11 mouse cellular contexts compared by ENCODE assay signal in the genomic region with DNA sequence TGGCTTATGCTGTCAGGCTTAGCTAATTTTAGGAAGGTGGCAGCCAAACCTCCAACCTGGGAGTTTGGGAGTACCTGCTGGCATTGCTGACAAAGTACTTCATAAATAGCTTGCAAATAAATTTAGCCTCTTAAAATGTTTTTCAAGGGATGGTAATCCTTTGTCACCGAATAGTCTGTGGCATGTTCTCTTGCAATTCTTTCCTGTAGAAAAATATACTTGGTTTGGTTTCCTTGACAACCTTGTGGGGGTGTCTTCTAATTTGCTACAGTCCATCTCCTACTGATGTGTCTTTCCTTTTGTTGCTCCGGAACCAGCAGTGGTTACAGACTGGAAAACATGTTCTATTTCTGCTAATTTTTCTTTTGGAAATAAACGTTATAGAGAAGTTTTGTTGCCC. TPM values are rescaled to one million over a fixed set of nuclear protein-coding genes. Genes with fewer than 3 reads are reported as not detected.
DNase-seq lines count a peak whose midpoint lies in the region; ATAC-seq lines count a peak whose summit lies in the region.
"Had no signal": no experiment of that assay in that cellular context is flagged by ENCODE, and none has a peak within 500 bp of the region (broad histone marks: within the 10 kb centered on the region; RNA-seq: fewer than 3 reads in every experiment).

No protein-coding gene starts in this region.

- H3K36me3 ChIP-seq in heart, embryonic 15.5 days: no peaks in the 10 kb centered on the region
- no peaks in the 10 kb centered on the region for H3K36me3 ChIP-seq in hindbrain, embryonic 15.5 days
- H3K36me3 ChIP-seq in neural tube, embryonic 15.5 days: no peaks in the 10 kb centered on the region

- peak overlapping the region; percentile 87 for H3K4me2 ChIP-seq in heart, embryonic 15.5 days
- peak overlapping the region; percentile 93 for H3K4me2 ChIP-seq in hindbrain, embryonic 15.5 days
- H3K4me2 ChIP-seq in neural tube, embryonic 15.5 days: peak overlapping the region; percentile 88

- intact Hi-C loops in heart, postnatal 36 days (cut with DNase I): no loop called here

- H3K9ac ChIP-seq in heart, embryonic 15.5 days: no peak overlapping the region
- H3K9ac ChIP-seq in hindbrain, embryonic 15.5 days: no peak overlapping the region
- no peak overlapping the region for H3K9ac ChIP-seq in neural tube, embryonic 15.5 days (replicated peaks)

- no peaks in the 10 kb centered on the region for H3K9me3 ChIP-seq in heart, embryonic 15.5 days (replicated peaks)
- H3K9me3 ChIP-seq in hindbrain, embryonic 15.5 days: no peaks in the 10 kb centered on the region
- no peaks in the 10 kb centered on the region for H3K9me3 ChIP-seq in neural tube, embryonic 15.5 days (replicated peaks)

- no peaks in the 10 kb centered on the region for H3K27me3 ChIP-seq in heart, embryonic 15.5 days
- no peaks in the 10 kb centered on the region for H3K27me3 ChIP-seq in hindbrain, embryonic 15.5 days
- no peaks in the 10 kb centered on the region for H3K27me3 ChIP-seq in neural tube, embryonic 15.5 days (replicated peaks)

- no peak for ATAC-seq in heart, embryonic 15.5 days (replicated peaks; ENCODE audit: insufficient number of reproducible peaks, insufficient read depth, low FRiP score, low read depth)
- no peak for ATAC-seq in hindbrain, embryonic 15.5 days (ENCODE audit: low FRiP score, low read depth)
- ATAC-seq in neural tube, embryonic 15.5 days (ENCODE audit: low FRiP score): no peak

- H3K4me3 ChIP-seq in heart, embryonic 15.5 days: peak overlapping the region; percentile 70; the same call in 1 of the 2 replicates
- H3K4me3 ChIP-seq in hindbrain, embryonic 15.5 days: peak overlapping the region; percentile 94
- H3K4me3 ChIP-seq in neural tube, embryonic 15.5 days (replicated peaks): peak overlapping the region; percentile 92

- peaks cover 17% of the 10 kb centered on the region for H3K4me1 ChIP-seq in heart, embryonic 15.5 days (replicated peaks)
- peaks cover 18% of the 10 kb centered on the region for H3K4me1 ChIP-seq in hindbrain, embryonic 15.5 days (replicated peaks)
- H3K4me1 ChIP-seq in neural tube, embryonic 15.5 days: peaks cover 24% of the 10 kb centered on the region

- H3K27ac ChIP-seq in heart, embryonic 15.5 days: no peak overlapping the region
- no peak overlapping the region for H3K27ac ChIP-seq in hindbrain, embryonic 15.5 days (replicated peaks)
- H3K27ac ChIP-seq in neural tube, embryonic 15.5 days (replicated peaks): no peak overlapping the region

- WGBS in heart, embryonic 15.5 days: 59% methylated on average over 3 of the region's 3 CpGs
- 55% methylated on average over 3 of the region's 3 CpGs for WGBS in hindbrain, embryonic 15.5 days
- 51% methylated on average over 3 of the region's 3 CpGs for WGBS in neural tube, embryonic 15.5 days

- no peak for DNase-seq in heart, postnatal 36 days
- DNase-seq in right cerebral cortex, adult 18-20 months: peak; percentile 39
- DNase-seq in right cerebral cortex, postnatal 4 days: no peak
- no peak for DNase-seq in gastrocnemius, postnatal 10 days
- DNase-seq in frontal cortex, postnatal 25 days (ENCODE audit: low spot score in 2 of 2): no peak
- DNase-seq: liver; thymus, postnatal 25 days had no signal

RNA-seq across cellular contexts. Expression of a gene that starts 1.1 kb away (rescaled TPM):
- polyA plus RNA-seq in heart, embryonic 15.5 days (2015; fragmentation: Nextera tagmentation; extraction: Ambion mirVana): 28.6 and 29.7 TPM in 2 replicates
- total RNA-seq in heart, postnatal 36 days (2021): 10 to 100 TPM; 43.5 to 48.8 TPM
- polyA plus RNA-seq in hindbrain, embryonic 15.5 days (2015; fragmentation: Nextera tagmentation; extraction: Ambion mirVana): 38.0 and 42.0 TPM in 2 replicates
- 35.7 and 44.2 TPM in 2 replicates for polyA plus RNA-seq in neural tube, embryonic 15.5 days (2015; fragmentation: Nextera tagmentation; extraction: Ambion mirVana)
- 1 to 10 TPM in 1 of 2 experiments, under 1 TPM in 1; 0.93 to 1.5 TPM for total RNA-seq in gastrocnemius, postnatal 10 days (2021)
- total RNA-seq: hematopoietic stem cell, adult 5-6 weeks had no signal

RNA-seq across cellular contexts. Expression of a gene that starts 55.2 kb away (rescaled TPM):
- polyA plus RNA-seq in heart, embryonic 15.5 days (2015; fragmentation: Nextera tagmentation; extraction: Ambion mirVana): 5.7 and 7.6 TPM in 2 replicates
- total RNA-seq in heart, postnatal 36 days (2021): 1 to 10 TPM; 5.3 to 5.7 TPM
- polyA plus RNA-seq in hindbrain, embryonic 15.5 days (2015; fragmentation: Nextera tagmentation; extraction: Ambion mirVana): 6.1 and 6.4 TPM in 2 replicates
- polyA plus RNA-seq in neural tube, embryonic 15.5 days (2015; fragmentation: Nextera tagmentation; extraction: Ambion mirVana): 4.4 and 6.0 TPM in 2 replicates
- total RNA-seq in gastrocnemius, postnatal 10 days (2021): 1 to 10 TPM; 2.9 to 4.4 TPM
